8 mouse cellular contexts compared by ENCODE assay signal in genomic region chr2:118861454-118862339, GRCm38 (mm10). TPM values are rescaled to one million over a fixed set of nuclear protein-coding genes. Genes with fewer than 3 reads are reported as not detected.
DNase-seq lines count a peak whose midpoint lies in the region; ATAC-seq lines count a peak whose summit lies in the region.

Gene Ivd, plus strand, starts transcription at chr2:118861954.

- DNase-seq in NIH3T3 (ENCODE audit: low read depth), result peak; percentile 98
- DNase-seq in cerebellum, postnatal 10 days, result peak; percentile 97
- DNase-seq in frontal cortex, postnatal 10 days (ENCODE audit: low spot score in 2 of 2), result peak; percentile 89
- DNase-seq in layer of hippocampus, postnatal 14 days (ENCODE audit: low spot score in 2 of 2), result peak; percentile 88 to 96
- DNase-seq in lung, postnatal 14 days, result peak; percentile 91
- peak; percentile 83 for DNase-seq in retina, adult 2 months (ENCODE audit: low read depth, low spot score)
- DNase-seq in thymus, postnatal 36 days, result peak; percentile 84 to 90

- peak within 1 kb of the TSS; percentile 73 for H3K4me2 ChIP-seq in hindbrain, embryonic 12.5 days (replicated peaks)

- peaks cover 12% of the 10 kb centered on the region for H3K4me1 ChIP-seq in hindbrain, embryonic 12.5 days

- H3K36me3 ChIP-seq in hindbrain, embryonic 12.5 days, result 0 out of 2 replicates have a peak, but pooled peaks cover 2% of the 10 kb centered on the region

- H3K9ac ChIP-seq in hindbrain, embryonic 12.5 days, result peak within 1 kb of the TSS; percentile 78

- under 1% methylated on average over 34 of the region's 34 CpGs for WGBS in hindbrain, embryonic 12.5 days

- no peaks in the 10 kb centered on the region for H3K27me3 ChIP-seq in hindbrain, embryonic 12.5 days

- no peaks in the 10 kb centered on the region for H3K9me3 ChIP-seq in hindbrain, embryonic 12.5 days (replicated peaks)

- H3K4me3 ChIP-seq in hindbrain, embryonic 12.5 days, result peak within 1 kb of the TSS; percentile 62

- 0 out of 2 replicates have a peak within 1 kb of the TSS, but pooled peaks have one; percentile 70 for H3K27ac ChIP-seq in hindbrain, embryonic 12.5 days

- ATAC-seq in hindbrain, embryonic 12.5 days (ENCODE audit: low FRiP score), result peak; percentile 100

RNA-seq across cellular contexts. Expression of gene Ivd, which starts in this region (rescaled TPM):
- polyA plus RNA-seq in hindbrain, embryonic 12.5 days (2016; fragmentation: Nextera tagmentation; extraction: Ambion mirVana), result 53.8 and 56.8 TPM in 2 replicates
- total RNA-seq in layer of hippocampus, postnatal 14 days (2021), result 100 to 1,000 TPM in 1 of 2 experiments, 10 to 100 TPM in 1; 97.2 to 126 TPM

Comparison
In these comparisons a context has a peak if more than half of its experiments do, and no peak if none do; other contexts are left out.
1. Peak in every context shown above with its lines: DNase-seq, ATAC-seq, H3K4me3 ChIP-seq and H3K27ac ChIP-seq.